In the genomic region with DNA sequence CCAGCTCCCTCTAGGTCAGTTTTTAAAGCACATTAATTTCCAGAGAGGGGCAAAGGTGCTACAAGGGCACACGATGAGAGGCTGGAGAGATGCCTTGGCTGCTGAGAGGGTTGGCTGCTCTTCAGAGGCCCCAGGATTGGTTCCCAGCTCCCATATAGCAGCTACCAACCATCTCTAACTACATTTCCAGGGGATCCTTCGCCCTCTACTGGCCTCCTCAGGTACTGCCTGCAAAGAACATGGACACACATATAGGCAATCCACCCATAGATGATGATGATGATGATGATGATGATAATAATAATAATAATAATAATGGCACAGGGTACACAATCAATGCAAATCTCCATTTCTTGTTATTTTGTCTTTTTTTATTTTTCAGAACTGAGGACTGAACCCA, we compare ENCODE assay signal across 26 mouse cellular contexts. TPM values are rescaled to one million over a fixed set of nuclear protein-coding genes. Genes with fewer than 3 reads are reported as not detected.
DNase-seq lines count a peak whose midpoint lies in the region; ATAC-seq and TF ChIP-seq lines count a peak whose summit lies in the region.
"Had no signal": no experiment of that assay in that cellular context is flagged by ENCODE, and none has a peak within 500 bp of the region (broad histone marks: within the 10 kb centered on the region; RNA-seq: fewer than 3 reads in every experiment).

No protein-coding gene starts in this region.

- intact Hi-C loops in left cerebral cortex, postnatal 36 days (cut with DNase I), result no loop called here

- peak; percentile 6 for DNase-seq in CD4-positive, CD25-positive, alpha-beta regulatory T cell, adult 2 months (ENCODE audit: low read depth, low spot score)
- no peak for DNase-seq in layer of hippocampus, adult 2 months (ENCODE audit: low spot score in 2 of 2)
- DNase-seq in layer of hippocampus, postnatal 36 days, result no peak
- DNase-seq in A20 (ENCODE audit: low read depth, low spot score) (peak; percentile 7), R1 (ENCODE audit: low read depth, low spot score) (peak; percentile 54)
- no peak for DNase-seq in ovary, adult 18-20 months (ENCODE audit: low spot score)
- no peak for DNase-seq in left cerebral cortex, postnatal 36 days (ENCODE audit: low spot score in 2 of 2)
- DNase-seq: adrenal gland, postnatal 36 days; cerebellum, adult 2 months; gastrocnemius, postnatal 25 days; kidney, adult 11 months; kidney, postnatal 10 days; right cerebral cortex, postnatal 14 days; thymus, adult 18-20 months had no signal

- no peak for ATAC-seq in CD4-positive, CD25-positive, alpha-beta regulatory T cell, adult 4 months
- ATAC-seq: forebrain, embryonic 13.5 days; midbrain, embryonic 13.5 days had no signal

- H3K27ac ChIP-seq in layer of hippocampus, adult 2 months, result no peak overlapping the region
- H3K27ac ChIP-seq: embryonic facial prominence, embryonic 10.5 days; forebrain, embryonic 13.5 days; heart, embryonic 10.5 days; hindbrain, embryonic 15.5 days; lung, embryonic 15.5 days; midbrain, embryonic 13.5 days had no signal

- H3K4me3 ChIP-seq in layer of hippocampus, adult 2 months, result no peak overlapping the region
- H3K4me3 ChIP-seq: embryonic facial prominence, embryonic 10.5 days; forebrain, embryonic 13.5 days; heart, embryonic 10.5 days; hindbrain, embryonic 15.5 days; lung, embryonic 15.5 days; midbrain, embryonic 13.5 days had no signal

- peak; percentile 40 for TF ChIP-seq CTCF in layer of hippocampus, adult 2 months (conservative IDR thresholded peaks at IDR 0.05)

RNA-seq across cellular contexts. Expression of gene Fzd2, which starts 15.3 kb away (rescaled TPM):
- not detected for polyA plus RNA-seq in CD4-positive, CD25-positive, alpha-beta regulatory T cell, adult 4 months (2017; shearing (Covaris generic))
- 1 to 10 TPM; 7.5 to 9.2 TPM for total RNA-seq in layer of hippocampus, adult 2 months (2021)
- 1 to 10 TPM; 6.3 to 8.9 TPM for total RNA-seq in layer of hippocampus, postnatal 36 days (2021)
- 10 to 100 TPM; 10.5 to 12.7 TPM for total RNA-seq in left cerebral cortex, postnatal 36 days (2021)
- total RNA-seq: megakaryocyte progenitor cell, adult 5-6 weeks had no signal

RNA-seq across cellular contexts. Expression of gene Gm11627, which starts 40.2 kb away (rescaled TPM):
- not detected for polyA plus RNA-seq in CD4-positive, CD25-positive, alpha-beta regulatory T cell, adult 4 months (2017; shearing (Covaris generic))
- 1 to 10 TPM; 3.9 to 4.2 TPM for total RNA-seq in layer of hippocampus, adult 2 months (2021)
- total RNA-seq in layer of hippocampus, postnatal 36 days (2021), result 1 to 10 TPM in 1 of 2 experiments, under 1 TPM in 1; 0.90 to 3.2 TPM
- 1 to 10 TPM; 5.0 to 8.7 TPM for total RNA-seq in left cerebral cortex, postnatal 36 days (2021)
- total RNA-seq: liver, adult 2 months; megakaryocyte progenitor cell, adult 5-6 weeks had no signal
- polyA plus RNA-seq: liver, adult 2 months; spleen, adult 2 months had no signal

RNA-seq across cellular contexts. Expression of gene Meioc, which starts 44.1 kb away (rescaled TPM):
- under 1 TPM in 1 of 2 experiments, not detected in 1; 0.16 TPM for polyA plus RNA-seq in CD4-positive, CD25-positive, alpha-beta regulatory T cell, adult 4 months (2017; shearing (Covaris generic))
- total RNA-seq in layer of hippocampus, adult 2 months (2021), result not detected
- total RNA-seq in layer of hippocampus, postnatal 36 days (2021), result not detected
- not detected for total RNA-seq in left cerebral cortex, postnatal 36 days (2021)
- total RNA-seq: adrenal gland, postnatal 36 days; gastrocnemius, postnatal 25 days; layer of hippocampus, adult 18-20 months; left cerebral cortex, postnatal 25 days; liver, adult 2 months; megakaryocyte progenitor cell, adult 5-6 weeks had no signal
- polyA plus RNA-seq: cerebellum, adult 2 months; liver, adult 2 months; spleen, adult 2 months had no signal

Comparison
In these comparisons a context has a peak if more than half of its experiments do, and no peak if none do; other contexts are left out.
1. DNase-seq: peak in CD4-positive, CD25-positive, alpha-beta regulatory T cell, adult 2 months (single experiment), A20 (single experiment) and R1 (single experiment); none in layer of hippocampus, adult 2 months (0 of 2), layer of hippocampus, postnatal 36 days (0 of 2), ovary, adult 18-20 months (single experiment) and left cerebral cortex, postnatal 36 days (0 of 2).